Mouse (Mus musculus): ENCODE measurements around the gene Fermt2. TPM values are rescaled to one million over a fixed set of nuclear protein-coding genes. Genes with fewer than 3 reads are reported as not detected.

Fermt2 gene
- polyA plus RNA-seq, 1 experiment from 2014 or later = 68.5 TPM

- H3K4me1 ChIP-seq (replicated peaks; ENCODE audit: control insufficient read depth, insufficient read depth, low read length) = peaks cover 6% of the 10 kb centered on the region; the same call in 1 of the 2 replicates
- no peak; the same call in 1 of the 2 replicates for ATAC-seq (replicated peaks; ENCODE audit: low FRiP score)
- H3K4me2 ChIP-seq (ENCODE audit: low read depth, low read length, severe bottlenecking) = no peak overlapping the region
- no peak overlapping the region for H3K27ac ChIP-seq (ENCODE audit: low read depth, low read length)
- no peaks in the 10 kb centered on the region for H3K27me3 ChIP-seq (ENCODE audit: control insufficient read depth, insufficient read depth, low read length)
- no peaks in the 10 kb centered on the region for H3K9me3 ChIP-seq (ENCODE audit: control insufficient read depth, low read length)
- H3K36me3 ChIP-seq (ENCODE audit: control insufficient read depth, insufficient read depth, low read length) = peaks cover 6% of the 10 kb centered on the region; the same call in 1 of the 2 replicates
- WGBS = 0% methylated on average over 1 of the region's 1 CpGs
- no peak for DNase-seq (ENCODE audit: low spot score)
- no peak overlapping the region for H3K9ac ChIP-seq (ENCODE audit: low read length)
- H3K4me3 ChIP-seq (ENCODE audit: low read depth, low read length) = no peak overlapping the region
Measured at GRCm38 (mm10) chr14:45456502-45456846, 73.4 kb downstream of the Fermt2 start.

GRCm38 (mm10) chr14:45455651-45456501 is 74.0 kb downstream of the Fermt2 start:
- DNase-seq (ENCODE audit: low spot score) (no peak), ATAC-seq (replicated peaks; ENCODE audit: low FRiP score) (no peak)
- H3K36me3 ChIP-seq (ENCODE audit: control insufficient read depth, insufficient read depth, low read length) = peaks cover 3% of the 10 kb centered on the region; the same call in 1 of the 2 replicates
- 68% methylated on average over 12 of the region's 12 CpGs for WGBS
- no peak overlapping the region for H3K9ac ChIP-seq (ENCODE audit: low read length)
- no peaks in the 10 kb centered on the region for H3K9me3 ChIP-seq (ENCODE audit: control insufficient read depth, low read length)
- H3K27ac ChIP-seq (ENCODE audit: low read depth, low read length) = no peak overlapping the region
- H3K4me1 ChIP-seq (replicated peaks; ENCODE audit: control insufficient read depth, insufficient read depth, low read length) = peaks cover 6% of the 10 kb centered on the region; the same call in 1 of the 2 replicates
- H3K4me2 ChIP-seq (ENCODE audit: low read depth, low read length, severe bottlenecking) = no peak overlapping the region
- no peak overlapping the region for H3K4me3 ChIP-seq (ENCODE audit: low read depth, low read length)
- no peaks in the 10 kb centered on the region for H3K27me3 ChIP-seq (ENCODE audit: control insufficient read depth, insufficient read depth, low read length)

- Histone ChIP-seq H3K9me3 (ENCODE audit: control insufficient read depth, low read length) (no peaks in the 10 kb centered on the region), H3K9ac (ENCODE audit: low read length) (no peak overlapping the region), H3K4me3 (ENCODE audit: low read depth, low read length) (no peak overlapping the region), H3K27me3 (ENCODE audit: control insufficient read depth, insufficient read depth, low read length) (no peaks in the 10 kb centered on the region), H3K4me1 (replicated peaks; ENCODE audit: control insufficient read depth, insufficient read depth, low read length) (peaks cover 6% of the 10 kb centered on the region; the same call in 1 of the 2 replicates), H3K4me2 (ENCODE audit: low read depth, low read length, severe bottlenecking) (no peak overlapping the region), H3K27ac (ENCODE audit: low read depth, low read length) (peak overlapping the region; percentile 18; the same call in 1 of the 2 replicates), H3K36me3 (ENCODE audit: control insufficient read depth, insufficient read depth, low read length) (no peaks in the 10 kb centered on the region)
- no peak for DNase-seq (ENCODE audit: low spot score)
- WGBS = 69% methylated on average over 5 of the region's 5 CpGs
- ATAC-seq (replicated peaks; ENCODE audit: low FRiP score) = no peak
Measured at GRCm38 (mm10) chr14:45453538-45454233, 76.2 kb downstream of the Fermt2 start.

GRCm38 (mm10) chr14:45452861-45453512 is 76.9 kb downstream of the Fermt2 start:
- Histone ChIP-seq H3K27me3 (ENCODE audit: control insufficient read depth, insufficient read depth, low read length) (no peaks in the 10 kb centered on the region), H3K36me3 (ENCODE audit: control insufficient read depth, insufficient read depth, low read length) (no peaks in the 10 kb centered on the region), H3K4me2 (ENCODE audit: low read depth, low read length, severe bottlenecking) (no peak overlapping the region), H3K4me3 (ENCODE audit: low read depth, low read length) (no peak overlapping the region), H3K9me3 (ENCODE audit: control insufficient read depth, low read length) (no peaks in the 10 kb centered on the region), H3K27ac (ENCODE audit: low read depth, low read length) (no peak overlapping the region), H3K4me1 (replicated peaks; ENCODE audit: control insufficient read depth, insufficient read depth, low read length) (peaks cover 6% of the 10 kb centered on the region; the same call in 1 of the 2 replicates), H3K9ac (ENCODE audit: low read length) (no peak overlapping the region)
- WGBS = 33% methylated on average over 11 of the region's 11 CpGs
- DNase-seq (ENCODE audit: low spot score) (no peak), ATAC-seq (replicated peaks; ENCODE audit: low FRiP score) (no peak)

GRCm38 (mm10) chr14:45452148-45452547 is 77.8 kb downstream of the Fermt2 start:
- no peak for DNase-seq (ENCODE audit: low spot score)
- Histone ChIP-seq H3K4me3 (ENCODE audit: low read depth, low read length) (no peak overlapping the region), H3K36me3 (ENCODE audit: control insufficient read depth, insufficient read depth, low read length) (no peaks in the 10 kb centered on the region), H3K9me3 (ENCODE audit: control insufficient read depth, low read length) (no peaks in the 10 kb centered on the region), H3K27ac (ENCODE audit: low read depth, low read length) (no peak overlapping the region), H3K9ac (ENCODE audit: low read length) (no peak overlapping the region), H3K4me1 (replicated peaks; ENCODE audit: control insufficient read depth, insufficient read depth, low read length) (peaks cover 6% of the 10 kb centered on the region; the same call in 1 of the 2 replicates), H3K27me3 (ENCODE audit: control insufficient read depth, insufficient read depth, low read length) (no peaks in the 10 kb centered on the region), H3K4me2 (ENCODE audit: low read depth, low read length, severe bottlenecking) (no peak overlapping the region)
- ATAC-seq (replicated peaks; ENCODE audit: low FRiP score) = no peak
- WGBS = 59% methylated on average over 4 of the region's 4 CpGs

GRCm38 (mm10) chr14:45451090-45451489 is 78.8 kb downstream of the Fermt2 start:
- ATAC-seq (replicated peaks; ENCODE audit: low FRiP score) (peak; percentile 21; the same call in 1 of the 2 replicates), DNase-seq (ENCODE audit: low spot score) (no peak)
- Histone ChIP-seq H3K27ac (ENCODE audit: low read depth, low read length) (no peak overlapping the region), H3K4me3 (ENCODE audit: low read depth, low read length) (no peak overlapping the region), H3K36me3 (ENCODE audit: control insufficient read depth, insufficient read depth, low read length) (no peaks in the 10 kb centered on the region), H3K27me3 (ENCODE audit: control insufficient read depth, insufficient read depth, low read length) (no peaks in the 10 kb centered on the region), H3K9ac (ENCODE audit: low read length) (no peak overlapping the region), H3K9me3 (ENCODE audit: control insufficient read depth, low read length) (no peaks in the 10 kb centered on the region), H3K4me1 (replicated peaks; ENCODE audit: control insufficient read depth, insufficient read depth, low read length) (peaks cover 6% of the 10 kb centered on the region; the same call in 1 of the 2 replicates), H3K4me2 (ENCODE audit: low read depth, low read length, severe bottlenecking) (no peak overlapping the region)
- WGBS = 30% methylated on average over 2 of the region's 2 CpGs

- Histone ChIP-seq H3K9me3 (ENCODE audit: control insufficient read depth, low read length) (no peaks in the 10 kb centered on the region), H3K27ac (ENCODE audit: low read depth, low read length) (no peak overlapping the region), H3K4me3 (ENCODE audit: low read depth, low read length) (no peak overlapping the region), H3K4me1 (replicated peaks; ENCODE audit: control insufficient read depth, insufficient read depth, low read length) (no peaks in the 10 kb centered on the region; the same call in 1 of the 2 replicates), H3K27me3 (ENCODE audit: control insufficient read depth, insufficient read depth, low read length) (no peaks in the 10 kb centered on the region), H3K9ac (ENCODE audit: low read length) (no peak overlapping the region), H3K36me3 (ENCODE audit: control insufficient read depth, insufficient read depth, low read length) (no peaks in the 10 kb centered on the region), H3K4me2 (ENCODE audit: low read depth, low read length, severe bottlenecking) (no peak overlapping the region)
- ATAC-seq (replicated peaks; ENCODE audit: low FRiP score) (no peak), DNase-seq (ENCODE audit: low spot score) (no peak)
- WGBS = 81% methylated on average over 3 of the region's 3 CpGs
Measured at GRCm38 (mm10) chr14:45446777-45447176, 83.1 kb downstream of the Fermt2 start.

- ATAC-seq (replicated peaks; ENCODE audit: low FRiP score) (no peak), DNase-seq (ENCODE audit: low spot score) (no peak)
- no peak overlapping the region for H3K4me3 ChIP-seq (ENCODE audit: low read depth, low read length)
- no peaks in the 10 kb centered on the region for H3K9me3 ChIP-seq (ENCODE audit: control insufficient read depth, low read length)
- 67% methylated on average over 12 of the region's 12 CpGs for WGBS
- no peaks in the 10 kb centered on the region for H3K4me1 ChIP-seq (replicated peaks; ENCODE audit: control insufficient read depth, insufficient read depth, low read length)
- no peak overlapping the region for H3K27ac ChIP-seq (ENCODE audit: low read depth, low read length)
- H3K36me3 ChIP-seq (ENCODE audit: control insufficient read depth, insufficient read depth, low read length) = no peaks in the 10 kb centered on the region
- H3K4me2 ChIP-seq (ENCODE audit: low read depth, low read length, severe bottlenecking) = no peak overlapping the region
- no peak overlapping the region for H3K9ac ChIP-seq (ENCODE audit: low read length)
- no peaks in the 10 kb centered on the region for H3K27me3 ChIP-seq (ENCODE audit: control insufficient read depth, insufficient read depth, low read length)
Measured at GRCm38 (mm10) chr14:45445445-45445844, 84.5 kb downstream of the Fermt2 start.

Measured in forebrain, embryonic 11.5 days (tissue).